Comparison of ENCODE assay signal across 13 mouse cellular contexts in genomic region chr8:110936217-110936616, GRCm38 (mm10). TPM values are rescaled to one million over a fixed set of nuclear protein-coding genes. Genes with fewer than 3 reads are reported as not detected.
DNase-seq lines count a peak whose midpoint lies in the region; ATAC-seq lines count a peak whose summit lies in the region.
"Had no signal": no experiment of that assay in that cellular context is flagged by ENCODE, and none has a peak within 500 bp of the region (broad histone marks: within the 10 kb centered on the region; RNA-seq: fewer than 3 reads in every experiment).

No protein-coding gene starts in this region.

- H3K4me2 ChIP-seq in hindbrain, embryonic 12.5 days (replicated peaks): no peak overlapping the region

- H3K36me3 ChIP-seq in heart, embryonic 10.5 days: no peaks in the 10 kb centered on the region
- H3K36me3 ChIP-seq in hindbrain, embryonic 12.5 days: peaks cover 1% of the 10 kb centered on the region; the same call in 1 of the 2 replicates

- no peak overlapping the region for H3K27ac ChIP-seq in heart, embryonic 10.5 days
- no peak overlapping the region for H3K27ac ChIP-seq in hindbrain, embryonic 12.5 days
- H3K27ac ChIP-seq: hindbrain, postnatal 0 days; midbrain, embryonic 10.5 days had no signal

- WGBS in heart, embryonic 10.5 days: 91% methylated on average over 12 of the region's 12 CpGs
- WGBS in hindbrain, embryonic 12.5 days: 95% methylated on average over 12 of the region's 12 CpGs

- DNase-seq in heart, embryonic 10.5 days (ENCODE audit: low spot score): peak; percentile 54
- no peak for DNase-seq in heart, postnatal 25 days (ENCODE audit: low spot score)
- peak; percentile 57 for DNase-seq in right cerebral cortex, postnatal 25 days
- no peak for DNase-seq in right cerebral cortex, adult 2 months (ENCODE audit: low spot score in 2 of 2)
- DNase-seq in cerebellum, postnatal 25 days: peak; percentile 69 to 77
- peak; percentile 63 for DNase-seq in telencephalon, adult 2 months (ENCODE audit: low read depth, low spot score)
- DNase-seq: kidney, adult 8-10 months; liver; thymus, postnatal 4 days had no signal

- no peak overlapping the region for H3K9ac ChIP-seq in hindbrain, embryonic 12.5 days

- intact Hi-C loops in heart, postnatal 25 days (cut with DNase I): no loop called here

- H3K27me3 ChIP-seq in heart, embryonic 10.5 days (ENCODE audit: insufficient read depth, poor library complexity, severe bottlenecking): no peaks in the 10 kb centered on the region
- H3K27me3 ChIP-seq in hindbrain, embryonic 12.5 days: no peaks in the 10 kb centered on the region

- H3K9me3 ChIP-seq in heart, embryonic 10.5 days: no peaks in the 10 kb centered on the region
- no peaks in the 10 kb centered on the region for H3K9me3 ChIP-seq in hindbrain, embryonic 12.5 days (replicated peaks)
- H3K9me3 ChIP-seq: midbrain, embryonic 10.5 days had no signal

- H3K4me1 ChIP-seq in heart, embryonic 10.5 days: peaks cover 40% of the 10 kb centered on the region
- no peaks in the 10 kb centered on the region for H3K4me1 ChIP-seq in hindbrain, embryonic 12.5 days

- H3K4me3 ChIP-seq in heart, embryonic 10.5 days: no peak overlapping the region
- no peak overlapping the region for H3K4me3 ChIP-seq in hindbrain, embryonic 12.5 days
- H3K4me3 ChIP-seq: midbrain, embryonic 10.5 days had no signal

- no peak for ATAC-seq in hindbrain, embryonic 12.5 days (ENCODE audit: low FRiP score)
- ATAC-seq: CD4-positive, CD25-positive, alpha-beta regulatory T cell, adult 4 months; hindbrain, postnatal 0 days had no signal

RNA-seq across cellular contexts. Expression of gene St3gal2, which starts 16.5 kb away (rescaled TPM):
- 23.2 and 30.2 TPM in 2 replicates for polyA plus RNA-seq in heart, embryonic 10.5 days (2016; fragmentation: Nextera tagmentation; extraction: Ambion mirVana)
- 10 to 100 TPM; 22.9 to 29.4 TPM for total RNA-seq in heart, postnatal 25 days (2021)
- polyA plus RNA-seq in hindbrain, embryonic 12.5 days (2016; fragmentation: Nextera tagmentation; extraction: Ambion mirVana): 30.4 and 31.2 TPM in 2 replicates

RNA-seq across cellular contexts. Expression of gene Fuk, which starts 33.9 kb away (rescaled TPM):
- 10.4 and 11.2 TPM in 2 replicates for polyA plus RNA-seq in heart, embryonic 10.5 days (2016; fragmentation: Nextera tagmentation; extraction: Ambion mirVana)
- 1 to 10 TPM; 4.6 to 5.4 TPM for total RNA-seq in heart, postnatal 25 days (2021)
- 11.4 and 11.9 TPM in 2 replicates for polyA plus RNA-seq in hindbrain, embryonic 12.5 days (2016; fragmentation: Nextera tagmentation; extraction: Ambion mirVana)

Comparison
In these comparisons a context has a peak if more than half of its experiments do, and no peak if none do; other contexts are left out.
1. DNase-seq: peak in heart, embryonic 10.5 days (single experiment), right cerebral cortex, postnatal 25 days (single experiment), cerebellum, postnatal 25 days (2 of 2) and telencephalon, adult 2 months (single experiment); none in heart, postnatal 25 days (single experiment) and right cerebral cortex, adult 2 months (0 of 2).